Mouse (Mus musculus) liver, postnatal 0 days (tissue): ENCODE measurements around the gene Trip4. TPM values are rescaled to one million over a fixed set of nuclear protein-coding genes. Genes with fewer than 3 reads are reported as not detected.

ENCODE experiments used
- ATAC-seq: fragments of 200-750 bp; cut with Nextera tagmentation; 2 replicates; pipeline ENCODE4 v1.8.0; 2017; ENCODE audit warnings: mild to moderate bottlenecking, moderate library complexity
- DNase-seq: peaks from one replicate; pipeline ENCODE4 v3.0.0-alpha.2; 2016
- H3K27ac ChIP-seq: fragments of 300-500 bp; sonication (generic); 2 replicates; pipeline ENCODE4 v1.5.1; 2014; ENCODE audit warnings: antibody characterized with exemption, moderate library complexity, mild to moderate bottlenecking, low read depth
- H3K27me3 ChIP-seq: fragments of 300-500 bp; sonication (generic); 2 replicates; pipeline ENCODE4 v1.6.1; 2014; ENCODE audit warnings: low read length, control low read depth, mixed read lengths; ENCODE audit not compliant: insufficient read depth
- H3K36me3 ChIP-seq: fragments of 300-500 bp; sonication (generic); replicated peaks from 2 replicates; pipeline ENCODE4 v1.6.1; 2014; ENCODE audit warnings: mild to moderate bottlenecking, control low read depth, low read length, moderate library complexity, mixed read lengths; ENCODE audit not compliant: insufficient read depth
- H3K4me1 ChIP-seq: fragments of 300-500 bp; sonication (generic); 2 replicates; pipeline ENCODE4 v1.6.1; 2014; ENCODE audit warnings: antibody characterized with exemption, mild to moderate bottlenecking, control low read depth; ENCODE audit not compliant: insufficient read depth
- H3K4me2 ChIP-seq: fragments of 300-500 bp; sonication (generic); 2 replicates; pipeline ENCODE4 v1.6.1; 2014; ENCODE audit warnings: low read depth, mild to moderate bottlenecking, low read length, moderate library complexity, mixed read lengths
- H3K4me3 ChIP-seq: fragments of 300-500 bp; sonication (generic); 2 replicates; pipeline ENCODE4 v1.5.1; 2014; ENCODE audit warnings: low read depth, low read length
- H3K9ac ChIP-seq: fragments of 300-500 bp; sonication (generic); replicated peaks from 2 replicates; pipeline ENCODE4 v1.6.1; 2014; ENCODE audit warnings: mild to moderate bottlenecking, moderate library complexity
- H3K9me3 ChIP-seq: fragments of 300-500 bp; sonication (generic); 2 replicates; pipeline ENCODE4 v1.6.1; 2016; ENCODE audit warnings: mild to moderate bottlenecking, control low read depth, low read length, mixed read lengths
- CTCF ChIP-seq: sonication (generic); IDR thresholded peaks from 2 replicates; pipeline ENCODE4 v1.5.1; 2016; ENCODE audit warnings: antibody characterized with exemption, low read depth
- EP300 ChIP-seq: IDR thresholded peaks from 2 replicates; pipeline ENCODE4 v1.6.1; 2016; ENCODE audit warnings: antibody characterized with exemption, low read depth, mild to moderate bottlenecking
- WGBS: fragments of 180-500 bp; shearing (Covaris S2); extraction: QIAGEN DNeasy Blood & Tissue Kit; methylation state at CpG from one replicate; pipeline ENCODE4 v1.1.7; 2014; ENCODE audit not compliant: insufficient replicate concordance; 5-methylcytosine and 5-hydroxymethylcytosine counted together
- polyA plus RNA-seq: library from polyadenylated mRNA; unstranded; fragments of >200 nt; fragmentation: Nextera tagmentation; extraction: Ambion mirVana; gene quantifications from 2 replicates; pipeline ENCODE4 v1.2.1, GENCODE M21; 2015

Gene Trip4
- polyA plus RNA-seq, 1 experiment from 2014 or later: 8.7 TPM

DNA sequence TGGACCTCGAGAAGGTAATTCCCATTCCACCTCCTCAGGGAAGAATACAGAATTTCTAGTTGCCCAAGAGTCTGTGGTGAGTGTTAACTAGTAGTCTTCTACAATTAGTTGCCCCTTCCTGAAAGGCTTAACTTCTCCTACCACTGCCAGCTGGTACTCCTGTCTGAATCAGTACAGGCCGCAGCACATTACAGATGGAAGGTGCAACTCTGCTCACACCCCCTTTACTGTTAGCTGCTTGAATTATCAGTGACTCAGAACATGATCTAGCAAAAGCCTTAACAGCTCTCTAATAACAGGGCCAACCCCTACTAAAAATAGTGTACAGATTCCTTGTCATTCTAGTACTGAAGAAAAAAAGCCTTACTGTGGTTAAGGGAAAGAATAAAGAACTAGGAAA, 112.9 kb downstream of the Trip4 start:
- Histone ChIP-seq H3K27me3 (no peaks in the 10 kb centered on the region), H3K27ac (no peak overlapping the region), H3K4me1 (peaks cover 7% of the 10 kb centered on the region; the same call in 1 of the 2 replicates), H3K36me3 (0 out of 2 replicates have a peak, but pooled peaks cover 2% of the 10 kb centered on the region), H3K9me3 (no peaks in the 10 kb centered on the region), H3K4me2 (no peak overlapping the region), H3K4me3 (no peak overlapping the region), H3K9ac (no peak overlapping the region)
- ATAC-seq (no peak), DNase-seq (no peak)
- 72% methylated on average over 2 of the region's 2 CpGs for WGBS
- TF ChIP-seq EP300 (no peak), CTCF (no peak)

DNA sequence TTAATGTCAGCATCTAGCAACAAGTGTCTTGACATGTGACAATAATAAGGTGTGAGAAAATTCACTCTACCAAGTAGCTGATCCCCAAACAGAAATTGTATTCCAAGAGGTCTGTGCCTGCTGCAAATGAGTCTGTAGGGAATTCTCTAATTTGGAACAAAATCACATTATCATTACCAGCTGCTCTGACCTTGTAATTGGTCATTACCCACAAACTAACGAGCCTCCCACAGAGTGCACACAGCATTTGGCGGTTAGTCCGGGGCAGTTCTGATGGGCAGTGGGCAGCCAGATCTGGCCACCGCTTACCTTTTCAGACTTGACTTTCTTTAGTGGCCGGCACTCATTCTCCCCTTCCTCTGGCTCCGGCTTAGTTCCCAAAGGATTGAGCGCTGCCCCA, 114.3 kb downstream of the Trip4 start:
- no peak overlapping the region for H3K4me3 ChIP-seq
- whole genome bisulfite sequencing: 90% methylated on average over 7 of the region's 7 CpGs
- TF ChIP-seq EP300: no peak
- TF ChIP-seq CTCF: no peak

DNA sequence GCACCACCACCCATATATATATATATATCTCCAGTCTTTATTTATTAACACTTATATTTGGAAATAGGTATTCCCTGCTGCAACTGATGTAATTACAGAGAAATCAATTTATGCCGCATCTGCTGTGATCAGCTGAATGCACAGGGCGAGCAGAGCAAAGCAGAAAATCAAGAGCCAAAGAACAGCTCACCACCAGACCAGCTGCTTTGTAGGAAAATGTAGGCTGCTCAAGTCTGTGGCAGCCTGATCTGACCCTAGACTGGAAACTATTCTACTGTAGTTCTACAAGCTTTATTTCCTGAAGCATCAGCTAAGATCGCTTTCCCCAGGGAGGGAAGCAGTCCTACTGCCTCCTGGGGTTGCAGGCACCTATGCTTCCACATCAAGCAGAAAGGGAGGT, 115.1 kb downstream of the Trip4 start:
- ATAC-seq (no peak), DNase-seq (no peak)
- Histone ChIP-seq H3K4me2 (no peak overlapping the region), H3K4me1 (peaks cover 9% of the 10 kb centered on the region; the same call in 1 of the 2 replicates), H3K27ac (no peak overlapping the region), H3K27me3 (no peaks in the 10 kb centered on the region), H3K36me3 (0 out of 2 replicates have a peak, but pooled peaks cover 5% of the 10 kb centered on the region), H3K9ac (no peak overlapping the region), H3K4me3 (no peak overlapping the region), H3K9me3 (no peaks in the 10 kb centered on the region)
- WGBS: 87% methylated on average over 3 of the region's 3 CpGs
- TF ChIP-seq EP300 (no peak), CTCF (no peak)

More for the DNA sequence above, 114.3 kb downstream of the Trip4 start:
- Histone ChIP-seq H3K9ac (no peak overlapping the region), H3K9me3 (no peaks in the 10 kb centered on the region), H3K4me2 (no peak overlapping the region), H3K4me1 (peaks cover 7% of the 10 kb centered on the region; the same call in 1 of the 2 replicates), H3K36me3 (0 out of 2 replicates have a peak, but pooled peaks cover 2% of the 10 kb centered on the region), H3K27ac (no peak overlapping the region), H3K27me3 (no peaks in the 10 kb centered on the region)
- no peak for DNase-seq
- no peak for ATAC-seq

DNA sequence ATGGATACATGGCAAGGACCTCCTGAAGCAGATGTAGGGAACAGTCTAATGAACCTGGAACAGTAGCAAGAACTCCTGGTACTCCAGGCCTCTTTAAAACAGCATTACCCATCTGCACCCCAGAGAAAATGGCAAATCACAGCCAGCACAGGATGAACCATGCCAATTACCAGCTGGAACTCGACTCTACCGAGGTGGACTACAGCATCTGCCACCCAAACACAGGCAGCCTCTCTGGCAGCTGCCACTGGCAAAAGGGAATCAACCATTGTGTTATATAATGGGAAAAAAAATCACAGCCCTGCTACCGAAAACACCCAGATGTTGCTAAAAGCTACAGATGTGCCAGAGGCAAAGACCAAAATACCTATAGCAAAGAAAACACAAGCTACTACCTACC, 115.5 kb downstream of the Trip4 start:
- TF ChIP-seq EP300: no peak
- no peak for TF ChIP-seq CTCF
- Histone ChIP-seq H3K4me1 (peaks cover 13% of the 10 kb centered on the region; the same call in 1 of the 2 replicates), H3K9ac (no peak overlapping the region), H3K27ac (no peak overlapping the region), H3K27me3 (no peaks in the 10 kb centered on the region), H3K36me3 (0 out of 2 replicates have a peak, but pooled peaks cover 5% of the 10 kb centered on the region), H3K9me3 (no peaks in the 10 kb centered on the region), H3K4me3 (no peak overlapping the region), H3K4me2 (no peak overlapping the region)
- 81% methylated on average over 3 of the region's 3 CpGs for WGBS
- ATAC-seq: no peak
- DNase-seq: no peak

DNA sequence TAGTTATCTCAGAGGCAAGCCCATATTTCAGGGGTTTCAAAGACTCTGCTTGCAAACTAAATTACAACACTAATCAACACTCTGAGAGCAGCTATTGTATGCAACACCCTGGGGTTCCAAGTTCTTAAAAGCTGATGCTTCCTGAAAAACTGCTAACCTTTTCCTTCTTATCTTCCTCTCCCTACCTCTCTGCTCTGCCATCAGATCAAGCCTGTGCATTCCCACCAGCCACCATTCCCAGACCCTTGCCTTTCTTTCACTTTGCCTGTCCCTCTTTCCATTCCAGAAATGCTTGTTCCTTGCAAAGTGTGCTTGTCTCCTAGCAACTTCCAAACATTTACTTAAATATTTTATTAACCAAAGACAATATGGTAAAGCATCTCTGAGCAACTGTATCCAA, 116.7 kb downstream of the Trip4 start:
- H3K4me2 ChIP-seq: no peak overlapping the region
- TF ChIP-seq CTCF: no peak
- TF ChIP-seq EP300: no peak

DNA sequence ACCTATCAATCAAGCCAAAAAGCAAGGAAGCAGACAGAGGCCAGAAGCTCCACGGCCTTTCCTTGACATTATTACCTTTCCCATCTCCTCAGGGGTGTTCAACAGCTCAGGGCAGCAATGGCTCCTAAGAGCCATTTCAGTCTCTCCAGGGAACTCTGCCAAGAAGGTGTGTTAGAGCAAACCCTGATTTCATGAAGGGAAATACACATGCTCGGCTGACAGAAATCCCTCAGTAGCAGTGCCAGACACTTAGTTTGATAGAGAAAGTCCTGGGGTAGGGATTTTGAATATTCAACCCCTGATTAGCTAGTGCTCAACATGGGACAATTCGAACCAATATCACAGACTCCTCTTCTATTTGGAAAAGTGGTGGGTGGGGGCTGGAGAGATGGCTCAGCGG, 117.5 kb downstream of the Trip4 start:
- Histone ChIP-seq H3K27me3 (no peaks in the 10 kb centered on the region), H3K27ac (no peak overlapping the region), H3K36me3 (0 out of 2 replicates have a peak, but pooled peaks cover 5% of the 10 kb centered on the region), H3K9me3 (no peaks in the 10 kb centered on the region), H3K4me2 (no peak overlapping the region), H3K4me1 (peaks cover 24% of the 10 kb centered on the region), H3K9ac (no peak overlapping the region), H3K4me3 (no peak overlapping the region)
- DNase-seq: no peak
- WGBS: 70% methylated on average over 4 of the region's 4 CpGs
- TF ChIP-seq CTCF: no peak
- TF ChIP-seq EP300: no peak
- ATAC-seq: no peak

More for the DNA sequence above, 116.7 kb downstream of the Trip4 start:
- Histone ChIP-seq H3K27ac (no peak overlapping the region), H3K9ac (no peak overlapping the region), H3K4me1 (peaks cover 23% of the 10 kb centered on the region), H3K9me3 (no peaks in the 10 kb centered on the region), H3K4me3 (no peak overlapping the region), H3K36me3 (0 out of 2 replicates have a peak, but pooled peaks cover 5% of the 10 kb centered on the region), H3K27me3 (no peaks in the 10 kb centered on the region)
- DNase-seq (no peak), ATAC-seq (no peak)
